Mouse (Mus musculus) layer of hippocampus, adult 9-10 months (tissue): ENCODE results near the gene Tmem246.
A peak's percentile ranks its signal among the peaks of the same experiment; 100 is the strongest.
"Not testable (repeated sequence)": the region's sequence is repeated elsewhere in the genome, so short reads cannot be mapped to it uniquely, and the experiment has no call there.

ENCODE experiments used
- DNase-seq: peaks from one replicate; pipeline ENCODE4 v3.0.0; 2022; ENCODE audit warnings: low spot score

Tmem246 gene

GRCm38 (mm10) chr4:49597183-49598100 lies at the start of gene Tmem246:
Gene Tmem246, minus strand, starts transcription at chr4:49597876.
- DNase-seq: no peak

GRCm38 (mm10) chr4:49639913-49640312 lies 42.2 kb upstream of the Tmem246 start:
- no peak for DNase-seq

GRCm38 (mm10) chr4:49637821-49638220 lies 40.1 kb upstream of the Tmem246 start:
- no peak for DNase-seq

GRCm38 (mm10) chr4:49632139-49632481 lies 34.4 kb upstream of the Tmem246 start:
- DNase-seq: no peak

- DNase-seq: peak; percentile 92
Observed at GRCm38 (mm10) chr4:49631319-49632138, 33.9 kb upstream of the Tmem246 start, which contains the start of gene Rnf20. Gene Rnf20, plus strand, starts transcription at chr4:49632006.

GRCm38 (mm10) chr4:49628941-49629340 lies 31.3 kb upstream of the Tmem246 start:
- DNase-seq: no peak

GRCm38 (mm10) chr4:49626973-49627372 lies 29.3 kb upstream of the Tmem246 start:
- DNase-seq: peak; percentile 87

GRCm38 (mm10) chr4:49624969-49625368 lies 27.3 kb upstream of the Tmem246 start:
- not testable (repeated sequence) for DNase-seq

GRCm38 (mm10) chr4:49623916-49624315 lies 26.2 kb upstream of the Tmem246 start:
- DNase-seq: no peak

GRCm38 (mm10) chr4:49622272-49622671 lies 24.6 kb upstream of the Tmem246 start:
- DNase-seq: no peak

GRCm38 (mm10) chr4:49619861-49620260 lies 22.2 kb upstream of the Tmem246 start:
- DNase-seq: not testable (repeated sequence)

GRCm38 (mm10) chr4:49616924-49617323 lies 19.2 kb upstream of the Tmem246 start:
- no peak for DNase-seq

GRCm38 (mm10) chr4:49605459-49605858 lies 7.8 kb upstream of the Tmem246 start:
- DNase-seq: no peak

- DNase-seq: no peak
Observed at GRCm38 (mm10) chr4:49604616-49605015, 6.9 kb upstream of the Tmem246 start.

- no peak for DNase-seq
Observed at GRCm38 (mm10) chr4:49604016-49604546, 6.4 kb upstream of the Tmem246 start.

- DNase-seq: no peak
Observed at GRCm38 (mm10) chr4:49603161-49603560, 5.5 kb upstream of the Tmem246 start.

- no peak for DNase-seq
Observed at GRCm38 (mm10) chr4:49596846-49597182, 862 bp downstream of the Tmem246 start.

GRCm38 (mm10) chr4:49590152-49590551 lies 7.5 kb downstream of the Tmem246 start:
- DNase-seq: no peak

- DNase-seq: no peak
Observed at GRCm38 (mm10) chr4:49586811-49587210, 10.9 kb downstream of the Tmem246 start.

- DNase-seq: no peak
Observed at GRCm38 (mm10) chr4:49585524-49586101, 12.1 kb downstream of the Tmem246 start.

- no peak for DNase-seq
Observed at GRCm38 (mm10) chr4:49583965-49584831, 13.5 kb downstream of the Tmem246 start.
